Mouse (Mus musculus) frontal cortex, adult 2 months (tissue): ENCODE results near the gene N4bp2. TPM values are rescaled to one million over a fixed set of nuclear protein-coding genes. Genes with fewer than 3 reads are reported as not detected.
A peak's percentile ranks its signal among the peaks of the same experiment; 100 is the strongest.
"Not testable (repeated sequence)": the region's sequence is repeated elsewhere in the genome, so short reads cannot be mapped to it uniquely, and the experiment has no call there.

Source experiments
- DNase-seq, 2 experiments: peaks; one replicate each; pipeline ENCODE4 v3.0.0; 2022; ENCODE audit warnings: low spot score in 1 of 2; ENCODE audit errors: extremely low spot score in 1 of 2
- polyA plus RNA-seq: library from polyadenylated mRNA; depleted of rRNA; stranded (reverse); fragments of >200 nt; gene quantifications from 2 replicates; pipeline ENCODE4 v1.2.3, GENCODE M21; 2012; rRNA removed

Gene N4bp2
- 5.9 and 6.9 TPM in 2 replicates for polyA plus RNA-seq

DNA sequence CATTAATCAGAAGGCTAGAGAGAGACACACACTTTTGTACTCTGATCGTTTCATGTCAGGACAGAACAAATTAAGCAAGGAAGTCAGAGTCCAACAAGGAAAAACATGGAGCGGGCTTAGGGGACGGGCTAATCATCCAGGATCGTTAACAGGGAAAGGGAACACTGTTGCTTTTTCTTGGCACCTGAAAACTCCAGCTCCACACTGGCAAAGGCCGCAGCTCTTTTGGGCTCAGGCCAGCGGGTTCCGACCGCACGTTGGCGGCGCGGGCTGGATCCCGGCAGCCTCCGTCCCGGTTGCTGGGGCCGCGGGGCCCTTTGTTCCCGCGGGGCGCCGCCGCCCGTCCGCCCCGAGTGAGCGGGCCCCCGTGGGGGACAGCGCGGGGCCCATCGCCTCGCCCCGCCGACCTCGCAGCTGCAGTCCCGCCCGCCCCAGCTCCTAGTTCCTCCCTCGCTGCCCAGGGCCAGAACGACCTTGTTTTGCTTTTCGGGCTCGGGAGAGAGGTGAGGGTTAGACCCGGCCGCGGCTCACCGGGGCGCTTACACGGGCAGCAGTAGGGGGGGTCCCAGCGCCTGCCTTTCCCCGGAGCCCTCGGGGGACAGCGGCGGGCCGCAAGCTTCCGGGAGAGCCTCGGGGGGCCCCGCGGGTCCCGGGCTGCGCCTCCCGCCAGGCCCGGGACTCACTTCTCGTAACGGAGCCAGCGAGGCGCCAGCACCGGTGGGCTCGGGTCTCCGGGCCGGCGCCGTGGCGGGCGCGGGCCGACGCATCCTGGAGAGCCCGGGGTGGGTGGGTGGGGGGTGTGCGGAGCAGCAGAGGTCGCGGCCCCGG, at the start of gene N4bp2:
N4bp2 (plus strand) TSS at position 434 of the 828 bp plus-strand sequence.
- DNase-seq, result peak; percentile 17 to 65

DNA sequence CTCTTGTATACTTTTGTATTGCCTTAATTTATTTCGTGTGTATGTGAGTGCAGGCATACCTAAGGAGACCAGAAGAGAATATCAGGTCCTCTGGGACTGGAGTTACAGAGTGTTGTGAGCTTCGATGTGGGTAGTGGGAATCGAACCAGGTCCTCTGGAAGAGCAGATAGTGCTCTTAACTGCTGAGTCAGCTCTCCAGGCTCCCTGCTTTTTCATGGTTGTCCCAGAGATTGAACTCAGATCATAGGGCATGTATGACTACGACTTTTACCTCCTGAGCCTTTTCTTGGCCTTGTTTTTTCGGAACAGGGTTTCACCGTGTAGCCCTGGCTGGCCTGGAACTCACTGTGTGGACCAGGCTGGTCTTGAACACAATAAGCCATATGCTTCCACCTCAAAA, 48.2 kb upstream of the N4bp2 start:
- DNase-seq, result no peak

DNA sequence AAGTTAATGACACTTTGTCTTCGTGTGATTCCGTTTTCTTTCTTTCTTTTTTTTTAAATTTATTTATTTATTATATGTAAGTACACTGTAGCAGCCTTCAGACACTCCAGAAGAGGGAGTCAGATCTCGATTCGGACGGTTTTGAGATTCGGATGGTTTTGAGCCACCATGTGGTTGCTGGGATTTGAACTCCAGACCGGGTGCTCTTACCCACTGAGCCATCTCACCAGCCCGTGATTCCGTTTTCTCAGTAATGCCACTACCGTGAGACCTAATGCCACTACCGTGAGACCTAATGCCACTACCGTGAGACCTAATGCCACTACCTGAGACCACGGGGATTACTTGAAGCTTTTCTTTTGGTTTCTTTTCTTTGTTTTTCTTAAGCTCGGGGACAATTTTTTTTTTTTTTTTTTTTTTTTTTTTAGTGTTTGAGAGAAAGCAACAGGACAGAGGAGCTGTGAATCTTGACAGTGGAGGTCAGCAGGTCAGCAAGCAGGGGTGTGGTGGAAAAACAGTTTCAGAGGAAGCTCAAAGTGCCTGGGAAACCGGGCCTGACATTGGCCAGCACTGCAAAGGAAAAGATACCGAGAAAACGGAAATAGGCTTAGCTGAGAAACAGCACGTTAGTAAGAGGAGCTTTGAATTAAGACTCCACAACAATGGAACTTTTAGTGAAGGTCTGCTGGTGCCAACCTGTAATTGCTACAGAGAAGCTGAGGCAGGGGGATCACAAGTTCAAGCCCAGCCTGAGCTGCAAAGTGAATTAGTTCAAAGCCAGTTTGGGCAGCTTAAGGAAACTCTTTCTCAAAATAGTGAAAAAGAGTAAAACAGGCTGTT, 46.0 kb upstream of the N4bp2 start:
- no peak for DNase-seq

DNA sequence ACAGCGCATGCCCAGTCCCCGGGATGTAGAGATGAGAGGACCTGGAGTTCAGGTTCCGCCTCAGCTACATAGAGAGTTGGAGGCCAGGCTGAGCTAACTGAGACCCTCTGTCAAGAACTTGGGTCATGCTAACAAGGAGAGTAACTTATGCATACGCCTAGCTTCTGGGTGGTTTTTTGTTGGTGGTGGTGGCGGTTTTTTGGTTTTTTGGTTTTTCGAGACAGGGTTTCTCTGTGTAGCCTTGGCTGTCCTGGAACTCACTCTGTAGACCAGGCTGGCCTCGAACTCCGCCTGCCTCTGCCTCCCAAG, 45.5 kb upstream of the N4bp2 start:
- not testable (repeated sequence) for DNase-seq

DNA sequence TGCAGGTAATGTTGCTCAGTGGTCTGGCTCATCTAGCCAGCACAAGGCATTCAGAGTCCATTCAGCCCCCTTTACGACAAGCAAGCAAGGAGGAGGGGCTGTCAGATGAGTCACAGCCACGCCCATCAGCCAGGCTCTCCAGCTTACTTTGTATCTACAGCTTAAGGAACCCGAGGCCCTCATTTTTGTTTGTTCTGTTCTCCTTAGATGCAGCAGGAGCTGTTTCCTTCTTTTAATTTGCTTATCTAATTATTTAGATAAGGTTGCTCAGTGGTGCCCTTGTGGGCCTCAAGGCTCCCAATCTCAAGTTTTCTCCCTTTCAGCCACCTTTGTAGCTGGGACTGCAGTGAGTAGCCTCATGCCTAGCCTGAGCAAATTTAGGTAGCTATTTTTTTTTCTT, 45.0 kb upstream of the N4bp2 start:
- no peak for DNase-seq

DNA sequence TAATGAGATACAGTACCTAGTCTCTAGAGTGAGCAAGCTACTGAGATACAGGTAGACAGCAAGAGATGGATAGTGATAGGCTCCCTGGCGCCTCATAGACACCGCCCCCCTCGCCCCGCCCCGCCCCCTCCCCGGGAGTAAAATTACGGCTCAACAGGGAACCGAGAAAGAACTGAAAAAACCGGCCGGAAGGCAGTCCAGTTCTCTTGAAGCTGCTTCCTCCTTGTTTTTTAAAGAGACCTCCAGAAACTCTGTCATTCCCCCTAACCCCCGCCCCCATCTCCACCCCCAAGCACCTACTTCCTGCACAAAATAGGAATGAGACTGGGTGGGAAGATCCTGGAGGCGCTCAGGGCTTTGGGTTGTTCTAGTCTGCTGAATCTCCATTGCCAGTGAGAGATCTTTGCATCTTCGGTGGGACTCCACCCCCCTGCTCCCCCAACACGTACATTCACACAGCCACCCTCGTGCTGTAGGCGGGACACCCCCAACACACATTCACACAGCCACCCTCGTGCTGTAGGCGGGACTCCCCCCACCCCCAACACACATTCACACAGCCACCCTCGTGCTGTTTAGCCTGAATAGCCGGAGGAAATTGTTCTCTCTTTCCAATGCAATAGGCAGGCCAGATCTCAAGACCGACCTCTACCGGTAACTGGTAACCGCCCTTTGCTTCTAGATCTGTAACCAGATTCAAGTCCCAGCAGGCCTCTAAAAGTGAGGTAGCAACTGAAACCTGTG, 38.8 kb upstream of the N4bp2 start:
- DNase-seq, result peak; percentile 33 to 57

DNA sequence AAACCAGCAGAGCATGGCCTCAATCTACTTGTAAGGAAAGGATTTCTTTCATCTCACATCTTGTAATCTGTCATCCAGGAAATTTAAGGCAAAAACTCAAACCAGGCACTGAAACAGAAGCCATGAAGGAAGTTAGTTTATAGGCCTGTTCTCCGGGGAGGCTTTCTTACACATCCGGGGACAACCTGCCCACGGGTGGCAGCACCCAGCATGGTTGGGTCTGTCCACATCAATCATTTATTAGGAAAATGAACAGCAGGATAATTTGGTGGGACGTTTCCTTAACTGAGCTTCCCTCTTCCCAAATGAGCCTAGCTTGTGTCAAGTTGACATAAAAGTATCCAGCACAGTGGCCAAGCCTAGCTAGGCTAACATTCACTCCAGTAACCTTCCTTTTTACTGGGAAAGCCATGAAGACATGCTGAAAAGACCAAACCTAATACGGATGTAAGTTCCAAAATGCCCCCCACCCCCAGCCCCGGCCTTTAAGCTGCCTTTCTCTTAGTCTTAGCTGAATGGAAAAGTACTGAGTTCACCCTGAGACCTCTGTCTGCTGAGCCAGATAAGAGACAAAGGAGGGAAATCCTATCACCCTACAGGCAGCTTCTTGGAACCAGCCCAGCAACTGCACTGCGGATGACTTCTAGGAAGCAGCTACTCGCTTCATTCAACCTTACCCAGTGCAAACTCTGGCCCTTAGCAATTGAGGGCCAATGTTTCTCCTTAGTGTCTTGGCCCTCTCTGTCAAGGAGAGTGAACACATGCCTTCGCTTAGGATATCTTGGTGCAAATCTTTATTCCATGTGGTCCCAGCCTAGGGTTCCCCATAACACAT, 31.9 kb upstream of the N4bp2 start:
- DNase-seq, result no peak

DNA sequence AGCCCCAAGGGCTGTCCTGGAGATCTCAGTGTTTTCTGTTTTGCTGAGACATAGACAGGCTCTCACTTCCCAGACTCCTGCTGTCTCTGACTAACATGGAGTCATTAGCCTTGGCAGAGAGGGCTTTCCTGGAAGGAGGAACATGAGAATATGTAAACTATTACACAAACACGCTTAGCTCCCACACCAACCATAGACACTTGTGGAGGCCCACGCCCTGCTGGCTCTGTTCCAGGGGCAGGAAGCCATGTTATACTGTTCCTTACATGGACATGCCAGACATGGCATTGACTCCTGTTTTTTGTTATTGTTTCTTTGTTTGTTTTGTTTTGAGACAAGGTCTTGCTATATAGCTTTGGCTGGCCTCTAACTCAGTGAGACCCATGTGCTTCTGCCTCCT, 27.7 kb upstream of the N4bp2 start:
- DNase-seq, result no peak

DNA sequence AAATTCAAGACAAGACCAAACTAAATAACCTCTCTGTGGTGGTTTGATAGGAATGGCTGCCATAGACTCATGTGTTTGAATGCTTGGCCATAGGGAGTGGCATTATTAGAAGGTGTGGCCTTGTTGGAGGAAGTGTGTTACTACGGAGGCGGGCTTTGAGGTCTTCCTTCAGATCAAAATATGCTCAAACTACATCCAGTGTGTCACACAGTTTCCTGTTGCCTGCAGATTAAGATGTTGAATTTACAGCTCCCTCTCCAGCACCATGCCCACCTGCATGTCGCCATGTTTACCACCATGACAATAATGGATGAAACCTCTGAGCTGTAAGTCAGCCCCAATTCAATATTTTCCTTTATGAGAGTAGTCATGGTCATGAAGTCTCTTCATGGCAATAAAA, 24.0 kb upstream of the N4bp2 start:
- no peak for DNase-seq

DNA sequence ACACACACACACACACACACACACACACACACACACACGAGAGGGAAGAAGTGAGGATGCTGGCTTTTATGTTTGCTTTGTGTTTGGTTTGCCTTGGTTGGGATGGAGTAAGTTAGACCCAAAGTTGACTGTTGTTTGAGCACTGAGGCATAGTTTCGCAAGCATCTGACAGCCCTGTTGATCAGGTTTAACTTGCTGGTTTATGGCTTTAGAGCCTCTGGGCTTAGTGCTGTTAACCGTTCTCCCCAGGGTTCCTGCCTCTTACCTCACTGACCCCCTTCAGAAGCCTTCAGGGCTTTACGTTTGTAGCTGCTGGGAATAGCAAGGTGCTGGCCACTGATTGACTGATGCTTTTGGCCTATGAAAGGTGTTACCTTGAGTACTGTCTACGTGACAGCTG, 16.4 kb upstream of the N4bp2 start:
- DNase-seq, result no peak

DNA sequence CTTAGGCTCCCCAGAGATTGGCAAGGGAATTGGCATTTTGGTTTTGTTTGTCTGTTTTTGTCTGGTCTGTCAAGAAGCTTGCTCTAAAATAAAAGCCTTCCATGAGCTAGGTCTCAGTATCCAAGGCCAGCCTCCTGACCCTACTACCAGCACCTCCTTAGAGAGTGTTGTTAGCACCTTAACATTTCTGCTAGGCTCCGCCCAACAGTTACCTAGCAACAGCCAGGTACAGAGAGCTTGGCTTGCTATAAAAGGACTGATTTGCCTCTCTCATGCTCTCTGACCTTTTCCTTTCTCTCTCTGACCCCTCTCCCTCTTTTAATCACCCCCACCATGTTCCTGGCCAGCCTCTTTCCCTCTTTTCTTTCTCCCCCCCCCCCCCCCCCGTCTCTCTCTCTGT, 14.9 kb upstream of the N4bp2 start:
- DNase-seq, result no peak

DNA sequence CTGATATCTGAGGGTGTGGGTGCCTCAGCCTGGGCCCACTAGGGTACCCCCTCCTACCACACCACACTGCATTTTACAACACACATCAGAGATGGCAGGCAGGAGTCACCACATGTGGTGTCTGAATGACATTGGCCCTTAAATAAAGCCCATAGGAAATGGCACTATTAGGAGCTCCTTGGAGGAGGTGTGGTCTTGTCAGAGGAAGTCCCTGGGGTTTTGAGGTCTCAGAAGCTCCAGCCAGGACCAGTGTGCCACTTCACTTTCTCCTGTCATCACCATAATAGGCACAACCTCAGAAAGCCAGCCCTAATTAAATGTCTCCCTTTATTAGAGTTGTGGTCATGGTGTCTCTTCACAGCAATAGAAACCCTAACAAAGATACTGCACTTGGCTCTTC, 14.4 kb upstream of the N4bp2 start:
- DNase-seq, result no peak

DNA sequence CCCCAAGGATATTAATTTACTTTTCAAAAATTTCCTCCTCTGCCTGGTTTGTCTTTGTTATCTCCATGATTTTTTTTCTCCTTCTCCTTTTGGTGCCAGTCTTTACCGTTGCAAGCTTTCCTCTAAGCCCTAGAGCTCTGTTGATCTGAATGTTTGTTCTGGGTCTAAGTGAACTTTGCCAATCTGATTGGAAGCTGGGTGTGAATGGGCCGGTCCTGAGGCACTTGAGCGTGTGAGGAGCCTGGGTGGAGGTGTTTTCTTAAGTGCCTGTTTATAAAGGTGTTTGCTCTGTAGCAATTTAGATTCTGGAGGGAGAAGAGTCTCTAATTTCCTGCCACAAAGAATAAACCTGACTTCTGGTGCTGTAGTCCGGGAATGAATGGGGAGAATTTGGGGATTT, 11.3 kb upstream of the N4bp2 start:
- no peak for DNase-seq

DNA sequence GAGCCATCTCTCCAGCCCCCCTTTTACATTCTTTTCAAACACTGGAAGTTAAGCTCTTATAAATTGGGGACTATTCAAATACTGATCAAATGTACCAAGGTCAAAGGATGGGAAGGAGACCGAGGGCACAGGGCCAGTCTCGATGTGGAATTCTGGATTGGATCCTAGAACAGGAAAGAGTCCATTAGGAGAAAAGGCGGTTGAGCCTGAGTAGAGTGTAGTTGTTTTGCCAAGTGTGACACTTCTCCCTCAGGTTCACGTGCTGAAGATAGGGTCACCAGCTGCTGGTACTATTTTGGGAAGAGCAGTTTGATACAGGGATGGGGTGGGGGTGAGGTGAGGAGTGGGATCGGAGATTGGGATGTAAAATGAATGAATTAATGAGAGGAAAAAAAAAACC, 7.5 kb upstream of the N4bp2 start:
- DNase-seq, result no peak

DNA sequence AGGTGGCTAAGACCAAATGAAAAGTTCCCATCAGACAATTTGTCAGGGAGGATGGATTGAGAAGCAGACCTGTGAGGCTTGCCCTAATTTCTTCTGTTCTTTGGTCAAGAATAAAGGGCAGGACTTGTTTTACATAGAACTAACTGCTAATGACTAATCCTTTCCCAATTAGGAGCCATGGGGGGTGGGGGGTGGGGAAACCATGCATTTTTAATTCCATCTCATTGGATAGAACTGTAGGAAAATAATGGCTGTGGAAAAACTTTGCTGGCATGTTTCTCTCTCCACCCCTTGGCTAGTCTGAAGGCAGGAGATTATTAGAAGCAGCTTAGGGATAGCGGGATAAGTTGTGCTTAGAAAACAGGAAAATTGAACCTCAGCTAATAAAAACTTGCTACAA, 6.2 kb upstream of the N4bp2 start:
- no peak for DNase-seq

DNA sequence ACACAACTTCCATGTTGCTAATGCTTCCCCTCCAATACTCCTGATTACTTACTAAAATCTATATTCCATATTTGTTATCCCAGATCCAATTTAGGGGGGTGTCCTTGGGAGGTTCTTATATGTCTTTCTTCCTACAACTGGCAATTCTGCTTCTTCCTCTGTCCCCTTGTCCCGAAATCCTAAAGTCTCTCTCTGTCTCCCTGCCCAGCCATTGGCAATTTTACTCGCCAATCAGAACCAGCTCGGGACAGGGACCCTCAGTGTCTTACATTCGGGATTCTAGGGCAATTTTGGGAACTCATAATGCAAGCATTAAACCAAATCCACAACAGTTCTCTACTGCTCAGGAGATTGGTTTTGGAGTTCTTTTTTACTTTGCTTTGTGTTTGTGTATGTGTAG, 3.3 kb upstream of the N4bp2 start:
- DNase-seq, result no peak

DNA sequence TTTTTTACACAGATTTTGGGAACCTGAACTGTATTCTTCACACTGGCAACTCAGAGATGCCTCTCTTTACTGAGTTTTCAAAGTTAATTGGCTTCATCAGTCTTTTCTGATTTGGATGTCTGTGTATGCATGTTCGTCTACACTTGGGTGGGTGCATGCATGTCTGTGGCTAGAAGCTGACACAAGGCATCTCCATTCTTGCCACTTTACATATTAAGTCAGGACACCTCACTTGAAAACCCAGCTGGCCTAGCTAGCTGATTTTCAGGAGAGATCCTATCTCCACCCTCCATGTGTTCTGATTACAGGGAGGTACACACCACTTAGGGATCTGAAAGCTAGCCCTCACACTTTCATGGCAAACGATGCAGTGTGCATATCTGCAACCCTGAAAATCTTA, 2.7 kb upstream of the N4bp2 start:
- DNase-seq, result no peak

DNA sequence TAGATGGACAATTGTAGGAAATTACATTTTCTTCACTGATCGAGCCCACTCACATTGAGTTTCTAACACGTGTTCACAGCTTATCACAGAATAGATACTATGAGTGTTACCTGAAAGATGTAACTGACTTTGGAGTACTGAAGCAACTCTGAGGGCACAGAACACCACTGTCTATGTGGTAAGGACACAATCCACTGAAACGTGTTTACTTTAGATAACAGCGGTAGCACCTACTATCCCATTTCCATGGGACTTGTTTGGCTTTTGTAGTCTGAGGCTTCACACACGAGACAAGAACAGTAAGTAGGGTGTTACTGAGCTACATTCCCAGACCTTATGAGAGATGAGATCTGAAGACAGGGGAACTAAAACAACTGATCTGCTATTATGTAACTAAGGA, 2.3 kb upstream of the N4bp2 start:
- DNase-seq, result no peak

DNA sequence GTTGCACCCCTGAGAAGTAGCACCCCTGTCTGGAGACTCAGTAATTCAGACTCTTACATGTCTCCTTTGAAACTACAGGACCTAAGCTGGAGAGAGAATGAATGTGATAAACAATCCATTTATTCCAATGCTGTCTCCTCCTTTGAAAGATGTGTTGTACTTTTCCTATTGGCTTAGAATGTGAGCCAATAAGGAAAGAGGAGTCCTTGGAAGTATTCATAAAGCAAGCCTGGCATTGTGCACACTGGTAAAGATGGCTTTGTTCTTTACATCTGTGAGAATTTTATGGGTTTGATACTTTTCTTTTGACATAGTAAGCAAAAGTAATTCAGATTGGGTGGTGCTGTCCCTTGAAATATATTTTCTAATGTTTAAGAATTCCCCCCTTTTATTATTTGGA, 1.4 kb upstream of the N4bp2 start:
- DNase-seq, result no peak

DNA sequence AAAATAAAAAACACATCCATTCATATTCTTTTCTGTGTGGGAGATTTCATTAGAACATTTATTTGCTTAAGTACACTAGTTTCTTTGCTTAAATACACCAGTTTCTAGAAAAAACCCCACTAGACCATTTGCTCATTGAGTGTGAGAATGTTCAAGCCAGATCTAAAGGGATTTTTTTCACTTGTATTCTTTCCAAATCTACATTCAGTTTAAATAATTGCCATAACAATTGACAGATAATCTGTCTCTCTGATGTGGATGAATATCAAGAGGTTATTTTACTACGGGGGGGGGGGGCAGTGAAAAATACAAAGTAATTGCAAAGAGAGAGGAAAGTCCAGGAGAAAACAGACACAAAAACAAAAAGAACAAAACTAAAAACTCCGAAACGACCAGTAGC, 635 bp upstream of the N4bp2 start:
- no peak for DNase-seq
